Mouse (Mus musculus): Measurements from ENCODE around the gene Il17c.

- TF ChIP-seq CTCF (IDR thresholded peaks at IDR 0.05; ENCODE audit: borderline replicate concordance, control insufficient read depth, extremely low read depth, insufficient read depth, low read length, poor library complexity), result no peak
- no peak for TF ChIP-seq POLR2A (IDR thresholded peaks at IDR 0.05; ENCODE audit: control insufficient read depth, extremely low read depth, insufficient read depth, low read length, poor library complexity)
Measured at GRCm38 (mm10) chr8:122390758-122391157, 31.1 kb upstream of the Il17c start.

All from thymus, adult 2 months (tissue).